Mouse (Mus musculus) heart, embryonic 16.5 days (tissue): ENCODE measurements at regions not wholly inside any gene's neighbourhood (a gene's known extent, or its start where the extent isn't known, plus 50 kb on each side); places are given as distances from the start of the nearest gene placed in this dataset.
"Not testable (repeated sequence)": the region's sequence is repeated elsewhere in the genome, so short reads cannot be mapped to it uniquely, and the experiment has no call there.

Source experiments
- ATAC-seq: fragments of 200-750 bp; cut with Nextera tagmentation; replicated peaks from 2 replicates; pipeline ENCODE4 v1.8.0; 2017; ENCODE audit warnings: moderate number of reproducible peaks; ENCODE audit not compliant: insufficient read depth, low FRiP score; ENCODE audit errors: extremely low read depth
- H3K27ac ChIP-seq: fragments of 300-500 bp; sonication (generic); 2 replicates; pipeline ENCODE4 v1.5.1; 2014; ENCODE audit warnings: mild to moderate bottlenecking, low read length, control low read depth, moderate library complexity
- H3K27me3 ChIP-seq: fragments of 300-500 bp; sonication (generic); 2 replicates; pipeline ENCODE4 v1.6.1; 2014; ENCODE audit warnings: low read length, mixed read lengths; ENCODE audit not compliant: control insufficient read depth, insufficient read depth
- H3K36me3 ChIP-seq: fragments of 300-500 bp; sonication (generic); 2 replicates; pipeline ENCODE4 v1.6.1; 2014; ENCODE audit not compliant: control insufficient read depth, insufficient read depth
- H3K4me1 ChIP-seq: fragments of 300-500 bp; sonication (generic); 2 replicates; pipeline ENCODE4 v1.6.1; 2014; ENCODE audit warnings: low read length, mixed read lengths; ENCODE audit not compliant: control insufficient read depth, insufficient read depth
- H3K4me2 ChIP-seq: fragments of 300-500 bp; sonication (generic); 2 replicates; pipeline ENCODE4 v1.6.1; 2014; ENCODE audit warnings: low read depth, mild to moderate bottlenecking, control low read depth, low read length
- H3K4me3 ChIP-seq: fragments of 300-500 bp; sonication (generic); 2 replicates; pipeline ENCODE4 v1.5.1; 2014; ENCODE audit warnings: mild to moderate bottlenecking, control low read depth, low read length
- H3K9ac ChIP-seq: fragments of 300-500 bp; sonication (generic); 2 replicates; pipeline ENCODE4 v1.6.1; 2014; ENCODE audit warnings: low read length, control low read depth
- H3K9me3 ChIP-seq: fragments of 300-500 bp; sonication (generic); replicated peaks from 2 replicates; pipeline ENCODE4 v1.6.1; 2016; ENCODE audit warnings: low read length; ENCODE audit not compliant: control insufficient read depth
- WGBS: fragments of 180-500 bp; shearing (Covaris S2); extraction: QIAGEN DNeasy Blood & Tissue Kit; methylation state at CpG from one replicate; pipeline ENCODE4 v1.1.7; 2014; 5-methylcytosine and 5-hydroxymethylcytosine counted together

GRCm38 (mm10) chr5:50215960-50216359, 157.2 kb upstream of the Adgra3 start:
- Histone ChIP-seq H3K27ac (no peak overlapping the region), H3K9ac (no peak overlapping the region), H3K4me3 (no peak overlapping the region), H3K36me3 (no peaks in the 10 kb centered on the region), H3K4me1 (no peaks in the 10 kb centered on the region), H3K9me3 (no peaks in the 10 kb centered on the region), H3K4me2 (no peak overlapping the region), H3K27me3 (no peaks in the 10 kb centered on the region)
- ATAC-seq = no peak
- WGBS = 34% methylated on average over 5 of the region's 5 CpGs

GRCm38 (mm10) chr5:50202307-50203010, 143.7 kb upstream of the Adgra3 start:
- Histone ChIP-seq H3K4me1 (peaks cover 4% of the 10 kb centered on the region; the same call in 1 of the 2 replicates), H3K4me3 (no peak overlapping the region), H3K27me3 (no peaks in the 10 kb centered on the region), H3K9me3 (no peaks in the 10 kb centered on the region), H3K27ac (no peak overlapping the region), H3K9ac (no peak overlapping the region), H3K36me3 (no peaks in the 10 kb centered on the region), H3K4me2 (no peak overlapping the region)
- 56% methylated on average over 7 of the region's 7 CpGs for WGBS
- ATAC-seq = no peak

- Histone ChIP-seq H3K4me1 (no peaks in the 10 kb centered on the region), H3K27me3 (no peaks in the 10 kb centered on the region), H3K9me3 (no peaks in the 10 kb centered on the region), H3K4me2 (no peak overlapping the region), H3K27ac (no peak overlapping the region), H3K36me3 (no peaks in the 10 kb centered on the region), H3K9ac (no peak overlapping the region), H3K4me3 (no peak overlapping the region)
- WGBS = 79% methylated on average over 3 of the region's 3 CpGs
- ATAC-seq = no peak
Observed at GRCm38 (mm10) chr5:50196423-50196822, 137.6 kb upstream of the Adgra3 start.

- Histone ChIP-seq H3K27ac (no peak overlapping the region), H3K4me2 (no peak overlapping the region), H3K27me3 (no peaks in the 10 kb centered on the region), H3K9ac (no peak overlapping the region), H3K36me3 (no peaks in the 10 kb centered on the region), H3K9me3 (no peaks in the 10 kb centered on the region), H3K4me1 (no peaks in the 10 kb centered on the region), H3K4me3 (no peak overlapping the region)
- no peak for ATAC-seq
- 74% methylated on average over 3 of the region's 3 CpGs for WGBS
Observed at GRCm38 (mm10) chr5:50195993-50196392, 137.2 kb upstream of the Adgra3 start.

- Histone ChIP-seq H3K9me3 (0 out of 2 replicates have a peak, but pooled peaks cover 4% of the 10 kb centered on the region), H3K4me3 (no peak overlapping the region), H3K4me2 (no peak overlapping the region), H3K27me3 (no peaks in the 10 kb centered on the region), H3K36me3 (no peaks in the 10 kb centered on the region), H3K4me1 (no peaks in the 10 kb centered on the region), H3K9ac (no peak overlapping the region), H3K27ac (no peak overlapping the region)
- no peak for ATAC-seq
Observed at GRCm38 (mm10) chr5:50189394-50189793, 130.6 kb upstream of the Adgra3 start.

GRCm38 (mm10) chr5:50182721-50183120, 123.9 kb upstream of the Adgra3 start:
- H3K4me3 ChIP-seq = no peak overlapping the region
- no peaks in the 10 kb centered on the region for H3K27me3 ChIP-seq
- ATAC-seq = no peak
- no peak overlapping the region for H3K9ac ChIP-seq
- H3K9me3 ChIP-seq = 0 out of 2 replicates have a peak, but pooled peaks cover 2% of the 10 kb centered on the region
- no peak overlapping the region for H3K27ac ChIP-seq
- H3K4me1 ChIP-seq = no peaks in the 10 kb centered on the region
- WGBS = 83% methylated on average over 6 of the region's 6 CpGs
- no peaks in the 10 kb centered on the region for H3K36me3 ChIP-seq
- H3K4me2 ChIP-seq = no peak overlapping the region

- 14% methylated on average over 1 of the region's 1 CpGs for WGBS
Observed at GRCm38 (mm10) chr5:50156557-50156956, 97.8 kb upstream of the Adgra3 start.

GRCm38 (mm10) chr5:50155170-50155860, 96.5 kb upstream of the Adgra3 start:
- not testable (repeated sequence) for H3K4me2 ChIP-seq, H3K36me3 ChIP-seq, ATAC-seq, H3K4me1 ChIP-seq, H3K9ac ChIP-seq, H3K27ac ChIP-seq, H3K9me3 ChIP-seq, H3K27me3 ChIP-seq, H3K4me3 ChIP-seq
- WGBS = 50% methylated on average over 2 of the region's 2 CpGs

More at GRCm38 (mm10) chr5:50156557-50156956, 97.8 kb upstream of the Adgra3 start:
- Histone ChIP-seq H3K4me1 (no peaks in the 10 kb centered on the region), H3K9ac (no peak overlapping the region), H3K9me3 (no peaks in the 10 kb centered on the region), H3K27me3 (no peaks in the 10 kb centered on the region), H3K4me2 (no peak overlapping the region), H3K36me3 (no peaks in the 10 kb centered on the region), H3K27ac (no peak overlapping the region), H3K4me3 (no peak overlapping the region)
- no peak for ATAC-seq

- H3K9ac ChIP-seq = no peak overlapping the region
- peaks cover 7% of the 10 kb centered on the region for H3K4me1 ChIP-seq
- H3K4me2 ChIP-seq = 0 out of 2 replicates have a peak overlapping the region, but pooled peaks have one; percentile 28
- no peak overlapping the region for H3K4me3 ChIP-seq
- H3K9me3 ChIP-seq = no peaks in the 10 kb centered on the region
- H3K27ac ChIP-seq = no peak overlapping the region
- no peaks in the 10 kb centered on the region for H3K27me3 ChIP-seq
- 10% methylated on average over 3 of the region's 3 CpGs for WGBS
- no peak for ATAC-seq
- no peaks in the 10 kb centered on the region for H3K36me3 ChIP-seq
Observed at GRCm38 (mm10) chr5:50146926-50147325, 88.1 kb upstream of the Adgra3 start.
